Mouse (Mus musculus) forebrain, embryonic 11.5 days (tissue): ENCODE results near the gene Ino80e. TPM values are rescaled to one million over a fixed set of nuclear protein-coding genes. Genes with fewer than 3 reads are reported as not detected.

Source experiments
- ATAC-seq: fragments of 200-750 bp; cut with Nextera tagmentation; replicated peaks from 2 replicates; pipeline ENCODE4 v1.8.0; 2017; ENCODE audit warnings: moderate TSS enrichment; ENCODE audit not compliant: low FRiP score
- DNase-seq: peaks from one replicate; pipeline ENCODE4 v3.0.0-alpha.2; 2017; ENCODE audit warnings: low spot score
- H3K27ac ChIP-seq: fragments of 300-500 bp; sonication (generic); 2 replicates; pipeline ENCODE4 v1.5.1; 2014; ENCODE audit warnings: low read depth, low read length
- H3K27me3 ChIP-seq: fragments of 300-500 bp; sonication (generic); 2 replicates; pipeline ENCODE4 v1.6.1; 2014; ENCODE audit warnings: mild to moderate bottlenecking, low read length, mixed read lengths; ENCODE audit not compliant: control insufficient read depth, insufficient read depth
- H3K36me3 ChIP-seq: fragments of 300-500 bp; sonication (generic); 2 replicates; pipeline ENCODE4 v1.6.1; 2014; ENCODE audit warnings: mild to moderate bottlenecking, low read length, moderate library complexity, mixed read lengths; ENCODE audit not compliant: control insufficient read depth, insufficient read depth
- H3K4me1 ChIP-seq: fragments of 300-500 bp; sonication (generic); replicated peaks from 2 replicates; pipeline ENCODE4 v1.6.1; 2014; ENCODE audit warnings: low read length, mixed read lengths; ENCODE audit not compliant: control insufficient read depth, insufficient read depth
- H3K4me2 ChIP-seq: fragments of 300-500 bp; sonication (generic); 2 replicates; pipeline ENCODE4 v1.6.1; 2014; ENCODE audit warnings: low read depth, mild to moderate bottlenecking, low read length, moderate library complexity, mixed read lengths; ENCODE audit not compliant: severe bottlenecking
- H3K4me3 ChIP-seq: fragments of 300-500 bp; sonication (generic); 2 replicates; pipeline ENCODE4 v1.5.1; 2014; ENCODE audit warnings: low read depth, low read length
- H3K9ac ChIP-seq: fragments of 300-500 bp; sonication (generic); 2 replicates; pipeline ENCODE4 v1.6.1; 2014; ENCODE audit warnings: low read length
- H3K9me3 ChIP-seq: fragments of 300-500 bp; sonication (generic); 2 replicates; pipeline ENCODE4 v1.6.1; 2016; ENCODE audit warnings: low read length, mixed read lengths; ENCODE audit not compliant: control insufficient read depth
- WGBS: fragments of 180-500 bp; shearing (Covaris S2); extraction: QIAGEN DNeasy Blood & Tissue Kit; methylation state at CpG from one replicate; pipeline ENCODE4 v1.1.7; 2014; 5-methylcytosine and 5-hydroxymethylcytosine counted together
- polyA plus RNA-seq: library from polyadenylated mRNA; unstranded; fragments of >200 nt; fragmentation: Nextera tagmentation; extraction: Ambion mirVana; gene quantifications from 2 replicates; pipeline ENCODE4 v1.2.1, GENCODE M21; 2014

Ino80e gene
- polyA plus RNA-seq, 1 experiment from 2014 or later: 118 TPM

GRCm38 (mm10) chr7:126863791-126864190 is 1.6 kb upstream of the Ino80e start:
- 71% methylated on average over 6 of the region's 6 CpGs for WGBS
- H3K27ac ChIP-seq: 0 out of 2 replicates have a peak overlapping the region, but pooled peaks have one; percentile 7
- H3K4me3 ChIP-seq: peak overlapping the region; percentile 64
- peak overlapping the region; percentile 72 for H3K4me2 ChIP-seq
- H3K4me1 ChIP-seq: peaks cover 20% of the 10 kb centered on the region
- no peaks in the 10 kb centered on the region for H3K9me3 ChIP-seq
- no peak for ATAC-seq
- DNase-seq: no peak
- peak overlapping the region; percentile 87 for H3K9ac ChIP-seq
- H3K36me3 ChIP-seq: peaks cover 17% of the 10 kb centered on the region; the same call in 1 of the 2 replicates
- no peaks in the 10 kb centered on the region for H3K27me3 ChIP-seq

DNA sequence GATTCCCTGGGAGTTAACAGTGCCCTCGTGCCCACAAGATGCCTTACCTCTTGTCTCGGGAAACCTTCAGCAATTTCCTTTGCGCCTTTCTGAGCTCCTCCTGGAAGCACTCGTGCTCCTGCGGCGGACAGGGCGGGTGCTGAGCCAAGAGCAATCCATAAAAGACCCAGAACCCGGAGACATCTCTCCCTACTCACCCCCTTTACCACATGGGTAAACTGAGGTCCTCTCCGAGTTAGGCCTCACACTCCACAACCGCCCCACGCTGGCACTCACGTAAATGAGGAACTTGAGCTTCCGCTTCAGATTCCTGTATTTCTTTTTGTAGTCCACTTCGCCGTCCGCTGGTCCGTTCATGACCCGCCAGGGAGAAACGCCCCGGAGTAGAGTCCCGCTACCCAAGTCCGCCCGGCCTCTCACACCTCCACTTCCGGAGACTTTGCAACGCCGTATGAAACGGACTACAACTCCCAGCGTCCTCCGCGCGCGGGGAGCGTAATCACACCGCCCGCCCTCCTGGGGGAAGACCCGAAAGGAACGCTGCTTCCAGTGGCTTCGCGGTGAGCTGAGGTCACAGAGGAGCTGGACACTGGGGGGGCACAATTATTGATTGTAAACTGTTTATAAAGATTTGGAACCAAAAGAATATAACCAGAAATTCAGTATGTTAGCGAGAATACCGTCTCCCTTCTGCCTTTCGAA is 597 bp downstream of the Ino80e start, which contains the start of gene Hirip3:
Gene Hirip3 (plus strand): TSS at position 544 of the 702 bp plus-strand sequence.
- no peaks in the 10 kb centered on the region for H3K27me3 ChIP-seq
- peak within 1 kb of the TSS; percentile 72 for H3K4me2 ChIP-seq
- H3K36me3 ChIP-seq: peaks cover 18% of the 10 kb centered on the region; the same call in 1 of the 2 replicates
- DNase-seq (peak; percentile 97), ATAC-seq (peak; percentile 89)
- WGBS: 5% methylated on average over 42 of the region's 42 CpGs
- H3K4me1 ChIP-seq: peaks cover 20% of the 10 kb centered on the region
- peak within 1 kb of the TSS; percentile 84 for H3K27ac ChIP-seq
- H3K9ac ChIP-seq: peak within 1 kb of the TSS; percentile 87
- no peaks in the 10 kb centered on the region for H3K9me3 ChIP-seq
- H3K4me3 ChIP-seq: peak within 1 kb of the TSS; percentile 64

DNA sequence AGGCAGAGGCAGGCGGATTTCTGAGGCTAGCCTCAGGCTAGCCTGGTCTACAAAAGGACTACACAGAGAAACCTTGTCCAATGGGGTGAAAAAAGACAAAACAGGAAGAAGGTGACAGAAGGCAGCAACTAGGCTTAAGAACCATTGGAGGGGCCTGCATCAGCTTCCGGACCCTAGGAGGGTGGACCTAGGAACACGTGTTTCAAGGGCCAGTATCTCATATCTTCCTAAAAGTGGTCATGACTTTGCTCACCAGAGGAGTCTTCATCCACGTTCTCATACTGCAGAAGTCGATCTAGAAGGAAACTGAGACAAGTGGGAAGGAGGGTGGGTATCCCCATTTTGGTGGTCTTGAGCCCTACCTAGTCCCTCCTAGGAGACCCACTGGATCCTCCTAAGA is 1.2 kb downstream of the Ino80e start:
- Histone ChIP-seq H3K9ac (peak overlapping the region; percentile 87), H3K27ac (no peak overlapping the region), H3K27me3 (no peaks in the 10 kb centered on the region), H3K36me3 (peaks cover 12% of the 10 kb centered on the region; the same call in 1 of the 2 replicates), H3K9me3 (no peaks in the 10 kb centered on the region), H3K4me3 (peak overlapping the region; percentile 64), H3K4me1 (peaks cover 20% of the 10 kb centered on the region), H3K4me2 (peak overlapping the region; percentile 72)
- ATAC-seq (no peak), DNase-seq (no peak)
- 76% methylated on average over 5 of the region's 5 CpGs for WGBS

DNA sequence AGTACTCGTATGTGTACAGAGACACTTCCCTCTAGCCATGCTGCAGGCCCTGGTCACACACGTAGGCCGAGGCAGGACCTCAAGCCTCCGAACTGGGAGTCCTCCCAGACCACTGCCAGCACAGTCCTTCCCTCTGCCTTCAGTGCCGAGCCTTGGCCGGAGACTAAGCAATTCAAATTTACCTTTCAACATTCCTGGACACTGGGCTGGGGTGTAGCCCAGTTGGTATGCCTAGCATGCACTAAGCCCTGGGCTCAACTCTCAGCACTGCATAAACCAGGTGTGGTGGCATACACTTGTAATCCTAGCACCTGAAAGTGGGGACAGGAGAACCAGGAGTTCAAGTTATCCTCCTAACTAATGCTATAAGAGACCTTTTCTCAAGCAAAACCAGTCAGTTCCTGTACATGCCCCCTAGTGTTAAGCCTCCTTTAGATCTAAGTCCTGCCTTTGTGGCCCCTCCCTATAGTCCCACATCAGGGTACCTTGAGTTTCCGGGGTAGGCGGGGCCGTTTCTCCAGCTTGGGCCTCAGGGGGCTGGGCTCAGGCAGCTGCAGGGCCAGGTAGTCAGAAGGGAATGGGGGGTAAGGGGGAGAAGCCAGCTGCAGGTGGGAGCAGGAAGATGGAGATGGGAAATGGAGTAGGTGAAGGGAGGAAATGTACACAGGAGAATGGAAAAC is 5.3 kb downstream of the Ino80e start:
- H3K9me3 ChIP-seq: no peaks in the 10 kb centered on the region
- H3K4me3 ChIP-seq: no peak overlapping the region
- peaks cover 11% of the 10 kb centered on the region for H3K36me3 ChIP-seq
- no peaks in the 10 kb centered on the region for H3K27me3 ChIP-seq
- WGBS: 76% methylated on average over 9 of the region's 9 CpGs
- ATAC-seq (no peak), DNase-seq (no peak)
- H3K4me2 ChIP-seq: no peak overlapping the region
- H3K9ac ChIP-seq: no peak overlapping the region
- H3K4me1 ChIP-seq: peaks cover 10% of the 10 kb centered on the region
- no peak overlapping the region for H3K27ac ChIP-seq

DNA sequence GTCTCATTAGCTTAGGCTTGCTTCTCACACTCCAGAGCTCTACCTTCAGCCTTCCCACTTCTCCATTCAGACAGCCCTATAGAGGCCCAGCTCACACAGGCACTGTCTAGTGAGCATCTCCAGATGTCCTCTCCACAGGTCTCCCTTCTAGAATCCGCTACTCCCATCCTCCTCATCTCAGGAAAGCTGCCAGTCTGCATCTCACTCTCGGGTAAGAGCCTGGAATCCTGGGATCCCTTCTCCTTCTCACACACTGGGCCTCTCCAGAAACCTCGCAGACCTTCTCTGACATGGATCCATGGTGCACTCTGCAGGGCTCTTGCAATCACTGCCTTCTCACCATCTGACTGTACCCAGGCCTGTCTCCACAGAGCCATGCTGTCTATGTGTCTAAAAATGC is 6.5 kb downstream of the Ino80e start:
- H3K9me3 ChIP-seq: no peaks in the 10 kb centered on the region
- no peak overlapping the region for H3K4me3 ChIP-seq
- WGBS: 74% methylated on average over 3 of the region's 3 CpGs
- H3K36me3 ChIP-seq: peaks cover 11% of the 10 kb centered on the region
- peaks cover 7% of the 10 kb centered on the region; the same call in 1 of the 2 replicates for H3K4me1 ChIP-seq
- H3K9ac ChIP-seq: no peak overlapping the region; the same call in 1 of the 2 replicates
- H3K27ac ChIP-seq: no peak overlapping the region
- no peaks in the 10 kb centered on the region for H3K27me3 ChIP-seq
- ATAC-seq (no peak), DNase-seq (no peak)
- no peak overlapping the region for H3K4me2 ChIP-seq

GRCm38 (mm10) chr7:126853454-126853853 is 8.7 kb downstream of the Ino80e start:
- no peak for ATAC-seq
- Histone ChIP-seq H3K4me1 (peaks cover 10% of the 10 kb centered on the region; the same call in 1 of the 2 replicates), H3K9ac (no peak overlapping the region), H3K4me3 (no peak overlapping the region), H3K9me3 (no peaks in the 10 kb centered on the region), H3K27me3 (peaks cover 6% of the 10 kb centered on the region; the same call in 1 of the 2 replicates), H3K4me2 (no peak overlapping the region), H3K36me3 (peaks cover 8% of the 10 kb centered on the region), H3K27ac (no peak overlapping the region)
- DNase-seq: no peak
- WGBS: 79% methylated on average over 5 of the region's 5 CpGs

DNA sequence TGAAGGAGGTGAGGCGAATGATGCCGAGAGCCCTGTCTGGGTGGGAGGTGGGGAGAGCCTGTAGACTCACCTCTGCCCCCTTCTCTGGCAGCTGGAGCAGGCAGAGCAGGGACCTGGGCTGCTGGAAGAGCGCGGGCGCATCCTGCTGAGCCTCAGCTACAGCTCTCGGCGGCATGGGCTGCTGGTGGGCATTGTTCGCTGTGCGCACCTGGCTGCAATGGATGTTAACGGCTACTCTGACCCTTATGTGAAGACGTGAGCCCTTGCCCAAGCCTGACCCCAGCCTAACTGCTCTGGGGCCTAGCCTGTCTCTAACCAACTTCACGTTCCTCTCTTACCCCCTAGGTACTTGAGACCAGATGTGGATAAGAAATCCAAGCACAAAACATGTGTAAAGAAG is 11.0 kb downstream of the Ino80e start:
- no peak for ATAC-seq
- H3K4me2 ChIP-seq: no peak overlapping the region
- peaks cover 16% of the 10 kb centered on the region for H3K4me1 ChIP-seq
- peaks cover 5% of the 10 kb centered on the region for H3K36me3 ChIP-seq
- DNase-seq: no peak
- no peak overlapping the region for H3K27ac ChIP-seq
- no peaks in the 10 kb centered on the region for H3K9me3 ChIP-seq
- peak overlapping the region; percentile 27; the same call in 1 of the 2 replicates for H3K9ac ChIP-seq
- H3K27me3 ChIP-seq: peaks cover 7% of the 10 kb centered on the region; the same call in 1 of the 2 replicates
- WGBS: 27% methylated on average over 12 of the region's 12 CpGs
- H3K4me3 ChIP-seq: no peak overlapping the region

GRCm38 (mm10) chr7:126850161-126850560 is 12.0 kb downstream of the Ino80e start:
- Histone ChIP-seq H3K36me3 (peaks cover 2% of the 10 kb centered on the region; the same call in 1 of the 2 replicates), H3K4me2 (no peak overlapping the region), H3K27me3 (peaks cover 7% of the 10 kb centered on the region; the same call in 1 of the 2 replicates), H3K4me3 (no peak overlapping the region), H3K9ac (no peak overlapping the region), H3K4me1 (peaks cover 16% of the 10 kb centered on the region), H3K9me3 (no peaks in the 10 kb centered on the region), H3K27ac (no peak overlapping the region)
- ATAC-seq (no peak), DNase-seq (peak; percentile 46)
- WGBS: 88% methylated on average over 6 of the region's 6 CpGs
